Mouse (Mus musculus) cerebellum, postnatal 4 days (tissue): ENCODE measurements around the gene Usp21.

Experiments
- DNase-seq, 2 experiments: peaks; one replicate each; pipeline ENCODE4 v3.0.0; 2022; ENCODE audit warnings: low spot score in 2 of 2, mixed read lengths in 1 of 2

Gene Usp21

GRCm38 (mm10) chr1:171265971-171266744, 21.6 kb downstream of the Usp21 start:
- no peak for DNase-seq

- DNase-seq, result no peak
Measured at GRCm38 (mm10) chr1:171263666-171264461, 23.9 kb downstream of the Usp21 start.

GRCm38 (mm10) chr1:171263185-171263611, 24.6 kb downstream of the Usp21 start:
- DNase-seq, result no peak

GRCm38 (mm10) chr1:171262594-171263130, 25.1 kb downstream of the Usp21 start:
- DNase-seq, result peak in 1 of 2 experiments; percentile 67

GRCm38 (mm10) chr1:171260316-171260715, 27.5 kb downstream of the Usp21 start:
- DNase-seq, result no peak

- no peak for DNase-seq
Measured at GRCm38 (mm10) chr1:171258921-171259320, 28.9 kb downstream of the Usp21 start.

GRCm38 (mm10) chr1:171257781-171258180, 30.0 kb downstream of the Usp21 start:
- no peak for DNase-seq

GRCm38 (mm10) chr1:171256937-171257548, 30.7 kb downstream of the Usp21 start:
- DNase-seq, result peak in 1 of 2 experiments; percentile 59

- DNase-seq, result no peak
Measured at GRCm38 (mm10) chr1:171256095-171256818, 31.5 kb downstream of the Usp21 start.

- no peak for DNase-seq
Measured at GRCm38 (mm10) chr1:171252415-171252814, 35.4 kb downstream of the Usp21 start.

- no peak for DNase-seq
Measured at GRCm38 (mm10) chr1:171251594-171252324, 36.0 kb downstream of the Usp21 start.

GRCm38 (mm10) chr1:171250680-171251593, 36.9 kb downstream of the Usp21 start, which contains the start of gene Ndufs2:
Gene Ndufs2, minus strand, starts transcription at chr1:171251388.
- DNase-seq, result peak in 1 of 2 experiments; percentile 55

GRCm38 (mm10) chr1:171249913-171250600, 37.7 kb downstream of the Usp21 start, which contains the start of gene Adamts4:
Gene Adamts4, plus strand, starts transcription at chr1:171250421.
- peak in 1 of 2 experiments; percentile 58 for DNase-seq

- no peak for DNase-seq
Measured at GRCm38 (mm10) chr1:171248386-171249226, 39.2 kb downstream of the Usp21 start.

- DNase-seq, result no peak
Measured at GRCm38 (mm10) chr1:171247916-171248315, 39.9 kb downstream of the Usp21 start.

GRCm38 (mm10) chr1:171247453-171247841, 40.3 kb downstream of the Usp21 start:
- DNase-seq, result no peak

GRCm38 (mm10) chr1:171246709-171247452, 40.9 kb downstream of the Usp21 start:
- DNase-seq, result peak; percentile 93 to 98
